Mouse (Mus musculus) E14TG2a.4 (cell line): ENCODE measurements at regions not wholly inside any gene's neighbourhood (a gene's known extent, or its start where the extent isn't known, plus 50 kb on each side); places are given as distances from the start of the nearest gene placed in this dataset.
"Not testable (repeated sequence)": the region's sequence is repeated elsewhere in the genome, so short reads cannot be mapped to it uniquely, and the experiment has no call there.

Experiments
- CTCF ChIP-seq: conservative IDR thresholded peaks from 2 replicates; pipeline ENCODE4 v1.5.1; 2014; ENCODE audit warnings: low read length
- NANOG ChIP-seq: IDR thresholded peaks from 2 replicates; pipeline ENCODE4 v1.6.1; 2014; ENCODE audit warnings: borderline replicate concordance, low read length, mixed read lengths

GRCm38 (mm10) chr11:40454994-40455393 lies 240.0 kb downstream of the Mat2b start:
- TF ChIP-seq CTCF, NANOG: not testable (repeated sequence)
